ENCODE assay signal across 29 mouse cellular contexts in genomic region chr5:115738032-115738431, GRCm38 (mm10). TPM values are rescaled to one million over a fixed set of nuclear protein-coding genes. Genes with fewer than 3 reads are reported as not detected.
DNase-seq lines count a peak whose midpoint lies in the region; ATAC-seq and TF ChIP-seq lines count a peak whose summit lies in the region.
"Had no signal": no experiment of that assay in that cellular context is flagged by ENCODE, and none has a peak within 500 bp of the region (broad histone marks: within the 10 kb centered on the region; RNA-seq: fewer than 3 reads in every experiment).

No protein-coding gene starts in this region.

- WGBS in liver, embryonic 14.5 days (ENCODE audit: insufficient replicate concordance) = 68% methylated on average over 5 of the region's 5 CpGs
- 84% methylated on average over 5 of the region's 5 CpGs for WGBS in liver, postnatal 0 days (ENCODE audit: insufficient replicate concordance)
- 95% methylated on average over 5 of the region's 5 CpGs for WGBS in hindbrain, embryonic 12.5 days
- 88% methylated on average over 5 of the region's 5 CpGs for WGBS in lung, adult 2 months

- no peaks in the 10 kb centered on the region for H3K4me1 ChIP-seq in liver, embryonic 14.5 days (replicated peaks; ENCODE audit: control insufficient read depth in 2 of 2, insufficient read depth in 2 of 2, low read length in 1 of 2)
- no peaks in the 10 kb centered on the region for H3K4me1 ChIP-seq in liver, postnatal 0 days (ENCODE audit: insufficient read depth)
- H3K4me1 ChIP-seq in E14TG2a.4 (replicated peaks; ENCODE audit: low read depth, low read length) = peaks cover 4% of the 10 kb centered on the region
- no peaks in the 10 kb centered on the region for H3K4me1 ChIP-seq in ES-Bruce4 (ENCODE audit: control insufficient read depth, insufficient read depth, low read length)
- no peaks in the 10 kb centered on the region for H3K4me1 ChIP-seq in hindbrain, embryonic 12.5 days
- H3K4me1 ChIP-seq in lung, adult 2 months (ENCODE audit: control insufficient read depth, insufficient read depth, low read length) = no peaks in the 10 kb centered on the region
- H3K4me1 ChIP-seq: embryonic facial prominence, embryonic 12.5 days; embryonic facial prominence, embryonic 15.5 days; heart, embryonic 12.5 days; heart, embryonic 15.5 days had no signal

- no peak for TF ChIP-seq EP300 in liver, embryonic 14.5 days (IDR thresholded peaks at IDR 0.05; ENCODE audit: low read depth)
- no peak for TF ChIP-seq EP300 in liver, postnatal 0 days (IDR thresholded peaks at IDR 0.05; ENCODE audit: low read depth)
- TF ChIP-seq EP300 in ES-Bruce4 (IDR thresholded peaks at IDR 0.05; ENCODE audit: insufficient read depth, low read depth, low read length) = no peak

- no peaks in the 10 kb centered on the region for H3K36me3 ChIP-seq in liver, embryonic 14.5 days (replicated peaks; ENCODE audit: control insufficient read depth, insufficient read depth, low read depth)
- no peaks in the 10 kb centered on the region for H3K36me3 ChIP-seq in liver, postnatal 0 days (replicated peaks; ENCODE audit: insufficient read depth, low read length)
- H3K36me3 ChIP-seq in E14TG2a.4 (ENCODE audit: insufficient read depth, low read length) (no peaks in the 10 kb centered on the region), ES-Bruce4 (ENCODE audit: control insufficient read depth, insufficient read depth, low read length, poor library complexity, severe bottlenecking) (no peaks in the 10 kb centered on the region)
- H3K36me3 ChIP-seq in hindbrain, embryonic 12.5 days = no peaks in the 10 kb centered on the region
- H3K36me3 ChIP-seq: embryonic facial prominence, embryonic 12.5 days; embryonic facial prominence, embryonic 15.5 days; heart, embryonic 12.5 days; heart, embryonic 15.5 days; hindbrain, embryonic 10.5 days had no signal

- in situ Hi-C loops in Patski (cut with MboI; ENCODE audit: low pct_unique_long_range_greater_than_20kb) = no loop called here

- POLR2A ChIA-PET in Patski (lab: Charles Lee) = interaction anchor here (0.7 kb wide), 1 partner anchor 8 kb away, joined by 5 read pairs; no protein-coding TSS in a partner anchor

- H3K4me2 ChIP-seq in liver, embryonic 14.5 days (ENCODE audit: low read depth) = no peak overlapping the region
- H3K4me2 ChIP-seq in liver, postnatal 0 days (ENCODE audit: low read depth, low read length) = no peak overlapping the region
- H3K4me2 ChIP-seq in hindbrain, embryonic 12.5 days (replicated peaks) = no peak overlapping the region
- H3K4me2 ChIP-seq: embryonic facial prominence, embryonic 12.5 days; embryonic facial prominence, embryonic 15.5 days; heart, embryonic 12.5 days; heart, embryonic 15.5 days; hindbrain, embryonic 14.5 days had no signal

- no peak overlapping the region for H3K27ac ChIP-seq in liver, embryonic 14.5 days
- no peak overlapping the region for H3K27ac ChIP-seq in liver, postnatal 0 days (ENCODE audit: low read depth)
- H3K27ac ChIP-seq in ES-Bruce4 (ENCODE audit: insufficient read depth, low read length) = no peak overlapping the region
- no peak overlapping the region for H3K27ac ChIP-seq in hindbrain, embryonic 12.5 days
- H3K27ac ChIP-seq: embryonic facial prominence, embryonic 12.5 days; embryonic facial prominence, embryonic 15.5 days; heart, embryonic 15.5 days; hindbrain, embryonic 10.5 days; hindbrain, embryonic 14.5 days; hindbrain, postnatal 0 days had no signal

- no peak for ATAC-seq in liver, embryonic 14.5 days (ENCODE audit: insufficient read depth)
- ATAC-seq in liver, postnatal 0 days = no peak
- ATAC-seq in Patski = no peak
- no peak for ATAC-seq in hindbrain, embryonic 12.5 days (ENCODE audit: low FRiP score)
- ATAC-seq: activated CD4-positive, CD25-positive, alpha-beta regulatory T cell, adult 4 months; CD4-positive, CD25-positive, alpha-beta regulatory T cell, adult 4 months; forebrain, embryonic 14.5 days; forebrain, postnatal 0 days; hindbrain, postnatal 0 days; inflammation-experienced regulatory T-cells, adult 6 months had no signal

- no peaks in the 10 kb centered on the region for H3K9me3 ChIP-seq in liver, embryonic 14.5 days (ENCODE audit: control insufficient read depth, low read length)
- H3K9me3 ChIP-seq in liver, postnatal 0 days (ENCODE audit: low read length) = 0 out of 2 replicates have a peak, but pooled peaks cover 3% of the 10 kb centered on the region
- H3K9me3 ChIP-seq in E14TG2a.4 (ENCODE audit: low read length) (no peaks in the 10 kb centered on the region), ES-Bruce4 (replicated peaks; ENCODE audit: control insufficient read depth, insufficient read depth, low read length, poor library complexity, severe bottlenecking) (no peaks in the 10 kb centered on the region; the same call in 1 of the 2 replicates)
- H3K9me3 ChIP-seq in hindbrain, embryonic 12.5 days (replicated peaks) = no peaks in the 10 kb centered on the region
- H3K9me3 ChIP-seq: embryonic facial prominence, embryonic 12.5 days; heart, embryonic 15.5 days had no signal

- no peak overlapping the region for H3K9ac ChIP-seq in liver, embryonic 14.5 days (replicated peaks)
- H3K9ac ChIP-seq in liver, postnatal 0 days (replicated peaks) = no peak overlapping the region
- no peak overlapping the region for H3K9ac ChIP-seq in ES-Bruce4 (ENCODE audit: low read depth, poor library complexity, severe bottlenecking)
- H3K9ac ChIP-seq in hindbrain, embryonic 12.5 days = no peak overlapping the region
- H3K9ac ChIP-seq: embryonic facial prominence, embryonic 12.5 days; embryonic facial prominence, embryonic 15.5 days; forebrain, postnatal 0 days; heart, embryonic 12.5 days; heart, embryonic 15.5 days; hindbrain, embryonic 14.5 days had no signal

- CTCF ChIA-PET in Patski (lab: Charles Lee) = no interaction called here

- TF ChIP-seq POLR2A in ES-Bruce4 (IDR thresholded peaks at IDR 0.05; ENCODE audit: insufficient read depth, low read length) = no peak
- no peak for TF ChIP-seq POLR2A in lung, adult 2 months (IDR thresholded peaks at IDR 0.05; ENCODE audit: borderline replicate concordance, extremely low read depth, low read depth, low read length)

- peaks cover 8% of the 10 kb centered on the region for H3K27me3 ChIP-seq in liver, embryonic 14.5 days (ENCODE audit: control insufficient read depth, insufficient read depth, low read length)
- H3K27me3 ChIP-seq in liver, postnatal 0 days (ENCODE audit: insufficient read depth, low read length) = peaks cover 3% of the 10 kb centered on the region
- peaks cover 6% of the 10 kb centered on the region; the same call in 1 of the 2 replicates for H3K27me3 ChIP-seq in E14TG2a.4 (ENCODE audit: insufficient read depth, low read length)
- H3K27me3 ChIP-seq in ES-Bruce4 (ENCODE audit: control insufficient read depth, insufficient read depth, low read length, poor library complexity, severe bottlenecking) = no peaks in the 10 kb centered on the region
- H3K27me3 ChIP-seq in Patski = peaks cover 14% of the 10 kb centered on the region
- peaks cover 5% of the 10 kb centered on the region for H3K27me3 ChIP-seq in hindbrain, embryonic 12.5 days

- TF ChIP-seq CTCF in liver, embryonic 14.5 days (IDR thresholded peaks at IDR 0.05; ENCODE audit: low read depth) = 0 out of 2 replicates have a peak, but pooled peaks have one; percentile 15
- TF ChIP-seq CTCF in liver, postnatal 0 days (IDR thresholded peaks at IDR 0.05; ENCODE audit: low read depth) = no peak
- TF ChIP-seq CTCF in E14TG2a.4 (conservative IDR thresholded peaks at IDR 0.05; ENCODE audit: low read length) (peak; percentile 66), ES-Bruce4 (IDR thresholded peaks at IDR 0.05; ENCODE audit: low read depth, low read length) (peak; percentile 22), Patski (IDR thresholded peaks at IDR 0.05) (peak; percentile 53)
- TF ChIP-seq CTCF in lung, adult 2 months (IDR thresholded peaks at IDR 0.05; ENCODE audit: insufficient read depth, low read length) = no peak

- no peak overlapping the region for H3K4me3 ChIP-seq in liver, embryonic 14.5 days (ENCODE audit: insufficient read depth in 1 of 2, low read depth in 2 of 2, low read length in 2 of 2)
- H3K4me3 ChIP-seq in liver, postnatal 0 days (ENCODE audit: low read depth, low read length) = no peak overlapping the region
- H3K4me3 ChIP-seq in E14TG2a.4 (replicated peaks; ENCODE audit: low read length) (no peak overlapping the region), ES-Bruce4 (ENCODE audit: low read depth, low read length) (no peak overlapping the region)
- H3K4me3 ChIP-seq in hindbrain, embryonic 12.5 days = no peak overlapping the region
- no peak overlapping the region for H3K4me3 ChIP-seq in lung, adult 2 months (replicated peaks; ENCODE audit: extremely low read depth, low read depth, low read length)
- H3K4me3 ChIP-seq: embryonic facial prominence, embryonic 12.5 days; embryonic facial prominence, embryonic 15.5 days; heart, embryonic 12.5 days; heart, embryonic 15.5 days; hindbrain, embryonic 10.5 days had no signal

- DNase-seq in liver, embryonic 14.5 days (ENCODE audit: low read depth in 3 of 3, low spot score in 3 of 3) = no peak
- no peak for DNase-seq in liver, postnatal 0 days
- no peak for DNase-seq in Patski (ENCODE audit: low read depth, low spot score)
- DNase-seq in lung, adult 2 months = no peak
- DNase-seq in gastrocnemius, postnatal 4 days (ENCODE audit: low spot score in 2 of 2) = no peak
- DNase-seq: adrenal gland, adult 8-10 months; adrenal gland, postnatal 36 days; cerebellum, adult 18-20 months; cerebellum, adult 9-10 months; cerebellum, postnatal 25 days; forebrain, postnatal 0 days; gastrocnemius, postnatal 25 days; heart, postnatal 10 days; heart, postnatal 36 days; kidney, adult 11 months had no signal

RNA-seq across cellular contexts. Expression of gene Bicdl1, which starts 6.6 kb away (rescaled TPM):
- polyA plus RNA-seq in liver, embryonic 14.5 days (2012; rRNA removed) = 2.1 and 2.2 TPM in 2 replicates
- polyA plus RNA-seq in liver, embryonic 14.5 days (2014; fragmentation: Nextera tagmentation; extraction: Ambion mirVana) = 0.98 and 1.7 TPM in 2 replicates
- polyA plus RNA-seq in liver, postnatal 0 days (2015; fragmentation: Nextera tagmentation; extraction: Ambion mirVana) = 1.9 and 2.0 TPM in 2 replicates
- polyA plus RNA-seq in ES-Bruce4 (2011; ENCODE audit: insufficient read depth, insufficient read length, low read depth, missing spikeins) (32.3 and 34.0 TPM in 2 replicates), Patski (2021) (30.8 TPM)
- polyA plus RNA-seq in hindbrain, embryonic 12.5 days (2016; fragmentation: Nextera tagmentation; extraction: Ambion mirVana) = 20.5 and 20.8 TPM in 2 replicates
- polyA plus RNA-seq in lung, adult 2 months (2012; rRNA removed) = 25.9 and 26.2 TPM in 2 replicates
- 1 to 10 TPM; 6.8 to 6.9 TPM for total RNA-seq in gastrocnemius, postnatal 4 days (2021)

Comparison
In these comparisons a context has a peak if more than half of its experiments do, and no peak if none do; other contexts are left out.
1. CTCF ChIP-seq: peak in liver, embryonic 14.5 days (single experiment), E14TG2a.4 (single experiment), ES-Bruce4 (single experiment) and Patski (single experiment); none in liver, postnatal 0 days (single experiment) and lung, adult 2 months (single experiment).